Mouse (Mus musculus): ENCODE data around the gene Cntnap5c. TPM values are rescaled to one million over a fixed set of nuclear protein-coding genes. Genes with fewer than 3 reads are reported as not detected.

The Cntnap5c gene
- polyA plus RNA-seq, 1 experiment from 2014 or later: not detected

- WGBS: 76% methylated on average over 1 of the region's 1 CpGs
- ATAC-seq (replicated peaks; ENCODE audit: low FRiP score): no peak
- no peaks in the 10 kb centered on the region for H3K9me3 ChIP-seq (replicated peaks)
Measured at GRCm38 (mm10) chr17:58408756-58409155, 639.4 kb downstream of the Cntnap5c start.

GRCm38 (mm10) chr17:58437443-58437842, 668.1 kb downstream of the Cntnap5c start:
- no peaks in the 10 kb centered on the region for H3K27me3 ChIP-seq
- no peak overlapping the region for H3K4me2 ChIP-seq

More at GRCm38 (mm10) chr17:58408756-58409155, 639.4 kb downstream of the Cntnap5c start:
- no peak overlapping the region for H3K4me2 ChIP-seq
- H3K4me3 ChIP-seq (replicated peaks): no peak overlapping the region
- no peaks in the 10 kb centered on the region for H3K36me3 ChIP-seq
- no peaks in the 10 kb centered on the region for H3K4me1 ChIP-seq
- no peak overlapping the region for H3K9ac ChIP-seq
- H3K27me3 ChIP-seq: no peaks in the 10 kb centered on the region
- no peak overlapping the region for H3K27ac ChIP-seq

More at GRCm38 (mm10) chr17:58437443-58437842, 668.1 kb downstream of the Cntnap5c start:
- Histone ChIP-seq H3K9ac (no peak overlapping the region), H3K9me3 (replicated peaks) (no peaks in the 10 kb centered on the region), H3K27ac (no peak overlapping the region), H3K4me1 (no peaks in the 10 kb centered on the region), H3K36me3 (no peaks in the 10 kb centered on the region), H3K4me3 (replicated peaks) (no peak overlapping the region)
- ATAC-seq (replicated peaks; ENCODE audit: low FRiP score): no peak

Other genes starting within 250 kb of the Cntnap5c start
- gene Vmn2r120, start 224.1 kb upstream of the Cntnap5c start, polyA plus RNA-seq (2015; fragmentation: Nextera tagmentation; extraction: Ambion mirVana): not detected in 2 replicates
- gene Gm21834, start 27.4 kb upstream of the Cntnap5c start, polyA plus RNA-seq (2015; fragmentation: Nextera tagmentation; extraction: Ambion mirVana): not detected in 2 replicates

Measured in kidney, embryonic 15.5 days (tissue).